Mouse (Mus musculus) heart, postnatal 14 days (tissue): ENCODE results near the gene Pkp3. TPM values are rescaled to one million over a fixed set of nuclear protein-coding genes. Genes with fewer than 3 reads are reported as not detected.

Experiments used
- DNase-seq, 2 experiments: peaks; one replicate each; pipeline ENCODE4 v3.0.0; 2021 to 2022
- intact Hi-C: fragments of 180-260 bp; cut with DNase I; formaldehyde crosslinking; loops from one replicate; pipeline ENCODE4 v1.15.1; 2025
- total RNA-seq, 2 experiments: library from RNA; stranded (reverse); gene quantifications; 2 replicates each; pipeline ENCODE4 v1.2.3; 2021

Gene Pkp3
- total RNA-seq, 2 experiments from 2014 or later = 0.43 to 0.95 TPM

- DNase-seq = no peak
Measured at GRCm38 (mm10) chr7:141131904-141132755, 54.1 kb downstream of the Pkp3 start.

More at GRCm38 (mm10) chr7:141131904-141132755, 54.1 kb downstream of the Pkp3 start:
- intact Hi-C loops = loop anchor here (2.0 kb wide), 1 partner anchor 39 kb away; no protein-coding TSS in a partner anchor

Other genes with a start within 250 kb of the Pkp3 start
- not detected for gene Urah, start 243.2 kb upstream of the Pkp3 start, total RNA-seq
- gene Scgb1c1, start 232.7 kb upstream of the Pkp3 start, total RNA-seq = 1 to 10 TPM; 6.2 to 8.4 TPM
- gene Odf3, start 230.4 kb upstream of the Pkp3 start, total RNA-seq = not detected
- not detected for gene Gm45785, start 221.9 kb upstream of the Pkp3 start, total RNA-seq
- 10 to 100 TPM; 23.7 to 24.5 TPM for gene Ric8a, start 221.3 kb upstream of the Pkp3 start, total RNA-seq
- 10 to 100 TPM; 11.3 to 12.5 TPM for gene Bet1l, start 220.6 kb upstream of the Pkp3 start, total RNA-seq
- 10 to 100 TPM; 92.6 to 92.8 TPM for gene Psmd13, start 196.2 kb upstream of the Pkp3 start, total RNA-seq
- gene Sirt3, start 195.9 kb upstream of the Pkp3 start, total RNA-seq = 10 to 100 TPM; 54.6 to 56.2 TPM
- gene Cox8b, start 177.8 kb upstream of the Pkp3 start, total RNA-seq = 1,000 to 10,000 TPM; 2,004 to 2,091 TPM
- gene Nlrp6, start 157.3 kb upstream of the Pkp3 start, total RNA-seq = not detected
- gene Pgghg, start 136.8 kb upstream of the Pkp3 start, total RNA-seq = 1 to 10 TPM; 7.4 to 7.7 TPM
- gene Ifitm5, start 127.9 kb upstream of the Pkp3 start, total RNA-seq = under 1 TPM; 0.38 to 0.80 TPM
- gene Gm45717, start 122.3 kb upstream of the Pkp3 start, total RNA-seq = not detected
- gene Ifitm2, start 122.2 kb upstream of the Pkp3 start, total RNA-seq = 100 to 1,000 TPM; 130 TPM
- gene Ifitm1, start 111.0 kb upstream of the Pkp3 start, total RNA-seq = 1 to 10 TPM; 3.1 to 4.2 TPM
- 10 to 100 TPM; 95.6 to 96.3 TPM for gene Ifitm3, start 67.4 kb upstream of the Pkp3 start, total RNA-seq
- gene Ifitm6, start 60.3 kb upstream of the Pkp3 start, total RNA-seq = 1 to 10 TPM in 1 of 2 experiments, under 1 TPM in 1; 0.34 to 1.1 TPM
- gene Gm17387, start 49.1 kb upstream of the Pkp3 start, total RNA-seq = not detected
- under 1 TPM; 0.07 to 0.14 TPM for gene B4galnt4, start 17.1 kb upstream of the Pkp3 start, total RNA-seq
- gene Sigirr, start 22.4 kb downstream of the Pkp3 start, total RNA-seq = 1 to 10 TPM; 8.0 to 8.1 TPM
- under 1 TPM; 0.10 to 0.29 TPM for gene Ano9, start 39.6 kb downstream of the Pkp3 start, total RNA-seq
- 10 to 100 TPM; 35.9 to 38.7 TPM for gene Ptdss2, start 44.2 kb downstream of the Pkp3 start, total RNA-seq
- 10 to 100 TPM; 60.8 to 70.2 TPM for gene Rnh1, start 94.6 kb downstream of the Pkp3 start, total RNA-seq
- gene Hras, start 115.8 kb downstream of the Pkp3 start, total RNA-seq = 100 to 1,000 TPM; 101 to 104 TPM
- 1 to 10 TPM; 2.6 to 3.6 TPM for gene Lrrc56, start 115.9 kb downstream of the Pkp3 start, total RNA-seq
- gene Lmntd2, start 135.9 kb downstream of the Pkp3 start, total RNA-seq = not detected
- gene Rassf7, start 137.6 kb downstream of the Pkp3 start, total RNA-seq = 1 to 10 TPM; 1.2 to 1.5 TPM
- gene Phrf1, start 150.6 kb downstream of the Pkp3 start, total RNA-seq = 10 to 100 TPM; 43.4 to 44.3 TPM
- gene Irf7, start 188.3 kb downstream of the Pkp3 start, total RNA-seq = 1 to 10 TPM; 1.6 to 1.7 TPM
- gene Cdhr5, start 198.6 kb downstream of the Pkp3 start, total RNA-seq = not detected
- not detected for gene Sct, start 200.9 kb downstream of the Pkp3 start, total RNA-seq
- gene Drd4, start 213.8 kb downstream of the Pkp3 start, total RNA-seq = not detected
- gene Deaf1, start 249.5 kb downstream of the Pkp3 start, total RNA-seq = 10 to 100 TPM; 20.0 to 22.1 TPM
- 10 to 100 TPM; 13.6 to 16.1 TPM for gene Tmem80, start 249.5 kb downstream of the Pkp3 start, total RNA-seq